Mouse (Mus musculus) embryonic fibroblast, embryonic 13.5 days (primary cell): ENCODE measurements around the gene Mrps12. TPM values are rescaled to one million over a fixed set of nuclear protein-coding genes. Genes with fewer than 3 reads are reported as not detected.
A peak's percentile ranks its signal among the peaks of the same experiment; 100 is the strongest.

Experiments
- H3K27ac ChIP-seq: 2 replicates; pipeline ENCODE4 v1.5.1; 2012; ENCODE audit warnings: low read length, control low read depth, inconsistent platforms; ENCODE audit not compliant: insufficient read depth
- H3K4me1 ChIP-seq: 2 replicates; pipeline ENCODE4 v1.6.1; 2011; ENCODE audit warnings: low read length; ENCODE audit not compliant: control insufficient read depth, insufficient read depth
- H3K4me3 ChIP-seq: 2 replicates; pipeline ENCODE4 v1.5.1; 2011; ENCODE audit warnings: mild to moderate bottlenecking, control low read depth, low read length; ENCODE audit not compliant: insufficient read depth
- CTCF ChIP-seq: IDR thresholded peaks from 2 replicates; pipeline ENCODE4 v1.5.1; 2011; ENCODE audit warnings: mild to moderate bottlenecking, control low read depth, low read length, moderate library complexity, borderline replicate concordance; ENCODE audit not compliant: insufficient read depth
- POLR2A ChIP-seq: IDR thresholded peaks from 2 replicates; pipeline ENCODE4 v1.6.1; 2011; ENCODE audit warnings: low read depth, mild to moderate bottlenecking, control low read depth, low read length, moderate library complexity
- polyA plus RNA-seq: library from polyadenylated mRNA; stranded (reverse); fragments of >200 nt; gene quantifications from 2 replicates; pipeline ENCODE4 v1.2.4, GENCODE M21; 2011; ENCODE audit warnings: low read depth; ENCODE audit not compliant: missing spikeins, insufficient read length

Gene Mrps12
- polyA plus RNA-seq, 1 experiment = 30.9 TPM

- no peak for TF ChIP-seq CTCF
- no peak for TF ChIP-seq POLR2A
- Histone ChIP-seq H3K4me3 (no peak overlapping the region), H3K27ac (no peak overlapping the region), H3K4me1 (no peaks in the 10 kb centered on the region)
These were observed 47.2 kb downstream of the Mrps12 start for GRCm38 (mm10) chr7:28694423-28694822.

- TF ChIP-seq CTCF = no peak
- peak; percentile 43; the same call in 1 of the 2 replicates for TF ChIP-seq POLR2A
- no peak overlapping the region for H3K27ac ChIP-seq
- no peaks in the 10 kb centered on the region for H3K4me1 ChIP-seq
- H3K4me3 ChIP-seq = peak overlapping the region; percentile 19
These were observed 48.2 kb downstream of the Mrps12 start for GRCm38 (mm10) chr7:28693321-28693966.

- Histone ChIP-seq H3K4me3 (peak within 1 kb of the TSS; percentile 19), H3K4me1 (no peaks in the 10 kb centered on the region), H3K27ac (no peak within 1 kb of the TSS)
- no peak for TF ChIP-seq CTCF
- TF ChIP-seq POLR2A = no peak
These were observed 48.9 kb downstream of the Mrps12 start, which contains the start of gene Fbxo27 for GRCm38 (mm10) chr7:28692545-28693320. Gene Fbxo27, plus strand, starts transcription at chr7:28692849.

GRCm38 (mm10) chr7:28691075-28691474 lies 50.5 kb downstream of the Mrps12 start:
- Histone ChIP-seq H3K27ac (no peak overlapping the region), H3K4me3 (no peak overlapping the region), H3K4me1 (no peaks in the 10 kb centered on the region)
- TF ChIP-seq POLR2A (no peak), CTCF (no peak)

Other genes with a start within 250 kb of the Mrps12 start
- not detected in 2 replicates for gene Ifnl2, start 231.4 kb downstream of the Mrps12 start, polyA plus RNA-seq
- gene Ifnl3, start 219.0 kb downstream of the Mrps12 start, polyA plus RNA-seq = not detected in 2 replicates
- gene Sycn, start 200.9 kb downstream of the Mrps12 start, polyA plus RNA-seq = not detected in 2 replicates
- not detected in 2 replicates for gene Nccrp1, start 194.6 kb downstream of the Mrps12 start, polyA plus RNA-seq
- 65.7 and 69.3 TPM in 2 replicates for gene Samd4b, start 143.7 kb downstream of the Mrps12 start, polyA plus RNA-seq
- gene Pak4, start 143.6 kb downstream of the Mrps12 start, polyA plus RNA-seq = 8.0 and 10.5 TPM in 2 replicates
- 1.8 TPM in 1 of 2 replicates, not detected in the other for gene Acp7, start 110.5 kb downstream of the Mrps12 start, polyA plus RNA-seq
- 3.8 and 5.1 TPM in 2 replicates for gene Fbxo27, start 49.0 kb downstream of the Mrps12 start, polyA plus RNA-seq
- gene Fbxo17, start 25.0 kb downstream of the Mrps12 start, polyA plus RNA-seq = 16.3 and 18.4 TPM in 2 replicates
- gene Sars2, start 172 bp upstream of the Mrps12 start, polyA plus RNA-seq = 5.2 and 7.1 TPM in 2 replicates
- gene Ccer2, start 14.4 kb upstream of the Mrps12 start, polyA plus RNA-seq = not detected in 2 replicates
- gene Sirt2, start 24.9 kb upstream of the Mrps12 start, polyA plus RNA-seq = 60.1 and 64.1 TPM in 2 replicates
- gene Nfkbib, start 25.7 kb upstream of the Mrps12 start, polyA plus RNA-seq = 13.8 and 15.0 TPM in 2 replicates
- gene Rinl, start 47.1 kb upstream of the Mrps12 start, polyA plus RNA-seq = 0.77 TPM in 1 of 2 replicates, not detected in the other
- gene Hnrnpl, start 66.7 kb upstream of the Mrps12 start, polyA plus RNA-seq = 442 and 496 TPM in 2 replicates
- gene Ech1, start 83.4 kb upstream of the Mrps12 start, polyA plus RNA-seq = 80.4 and 81.2 TPM in 2 replicates
- gene Lgals4, start 92.0 kb upstream of the Mrps12 start, polyA plus RNA-seq = 1.4 and 6.5 TPM in 2 replicates
- 1.5 and 4.3 TPM in 2 replicates for gene Lgals7, start 122.0 kb upstream of the Mrps12 start, polyA plus RNA-seq
- gene Capn12, start 139.6 kb upstream of the Mrps12 start, polyA plus RNA-seq = 0.23 TPM in 1 of 2 replicates, not detected in the other
- gene Actn4, start 220.5 kb upstream of the Mrps12 start, polyA plus RNA-seq = 446 and 575 TPM in 2 replicates
- gene Eif3k, start 240.0 kb upstream of the Mrps12 start, polyA plus RNA-seq = 328 and 347 TPM in 2 replicates
- 2.0 and 2.2 TPM in 2 replicates for gene Map4k1, start 240.2 kb upstream of the Mrps12 start, polyA plus RNA-seq